Comparison of ENCODE assay signal across 8 mouse cellular contexts in the genomic region with DNA sequence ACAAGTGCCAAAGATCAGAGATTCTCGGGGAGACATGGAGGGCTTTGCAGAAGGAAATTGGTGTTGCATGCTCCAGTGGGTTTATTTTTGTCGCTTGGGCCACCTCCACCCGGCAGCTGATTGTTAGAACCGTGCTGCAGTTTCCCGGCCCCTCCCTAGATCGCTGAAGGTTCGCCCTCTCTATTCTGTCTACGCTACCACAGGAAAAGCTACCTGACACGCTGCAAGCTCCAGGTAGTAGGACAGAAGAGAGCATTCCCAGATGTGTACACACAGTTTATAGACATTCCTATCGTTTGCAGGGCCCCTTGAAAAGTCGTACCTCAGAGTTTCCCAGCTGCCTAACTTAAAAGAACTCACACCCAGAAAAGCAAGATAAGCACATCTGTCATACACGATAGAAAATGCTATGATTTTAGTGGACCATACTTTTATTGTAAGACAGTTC. TPM values are rescaled to one million over a fixed set of nuclear protein-coding genes. Genes with fewer than 3 reads are reported as not detected.
DNase-seq lines count a peak whose midpoint lies in the region; ATAC-seq and TF ChIP-seq lines count a peak whose summit lies in the region.

No protein-coding gene starts in this region.

- DNase-seq in heart, adult 8-10 months (ENCODE audit: low spot score) = no peak
- DNase-seq in MEL-GATA-1-ER (ENCODE audit: extremely low read depth, low read depth) = peak; percentile 82
- DNase-seq in liver, postnatal 0 days = no peak
- no peak for DNase-seq in gastrocnemius, postnatal 14 days
- DNase-seq in gastrocnemius, postnatal 25 days = no peak

- H3K27ac ChIP-seq in heart, embryonic 12.5 days (ENCODE audit: poor library complexity, severe bottlenecking) = peak overlapping the region; percentile 99
- H3K27ac ChIP-seq in forebrain, embryonic 16.5 days (ENCODE audit: low read length) = peak overlapping the region; percentile 92
- H3K27ac ChIP-seq in liver, postnatal 0 days (ENCODE audit: low read depth) = peak overlapping the region; percentile 98
- H3K27ac ChIP-seq in stomach, embryonic 14.5 days (ENCODE audit: low read length) = peak overlapping the region; percentile 97

- TF ChIP-seq CTCF in liver, postnatal 0 days (IDR thresholded peaks at IDR 0.05; ENCODE audit: low read depth) = no peak

- H3K4me2 ChIP-seq in heart, embryonic 12.5 days = peak overlapping the region; percentile 85
- H3K4me2 ChIP-seq in forebrain, embryonic 16.5 days (ENCODE audit: low read length) = peak overlapping the region; percentile 80
- H3K4me2 ChIP-seq in liver, postnatal 0 days (ENCODE audit: low read depth, low read length) = peak overlapping the region; percentile 77
- peak overlapping the region; percentile 68 for H3K4me2 ChIP-seq in stomach, embryonic 14.5 days (replicated peaks; ENCODE audit: low read depth, low read length)

- TF ChIP-seq EP300 in liver, postnatal 0 days (IDR thresholded peaks at IDR 0.05; ENCODE audit: low read depth) = peak; percentile 16; the same call in 1 of the 2 replicates

- H3K9me3 ChIP-seq in heart, embryonic 12.5 days (replicated peaks) = no peaks in the 10 kb centered on the region
- no peaks in the 10 kb centered on the region for H3K9me3 ChIP-seq in forebrain, embryonic 16.5 days (ENCODE audit: control insufficient read depth, low read length)
- no peaks in the 10 kb centered on the region for H3K9me3 ChIP-seq in liver, postnatal 0 days (ENCODE audit: low read length)
- no peaks in the 10 kb centered on the region for H3K9me3 ChIP-seq in stomach, embryonic 14.5 days (ENCODE audit: control insufficient read depth, low read depth, low read length)

- peak overlapping the region; percentile 99 for H3K9ac ChIP-seq in heart, embryonic 12.5 days
- peak overlapping the region; percentile 90 for H3K9ac ChIP-seq in forebrain, embryonic 16.5 days (replicated peaks; ENCODE audit: low read depth, low read length)
- peak overlapping the region; percentile 89 for H3K9ac ChIP-seq in liver, postnatal 0 days (replicated peaks)
- peak overlapping the region; percentile 88 for H3K9ac ChIP-seq in stomach, embryonic 14.5 days (replicated peaks; ENCODE audit: low read depth, low read length)

- under 1% methylated on average over 12 of the region's 12 CpGs for WGBS in heart, embryonic 12.5 days
- WGBS in forebrain, embryonic 16.5 days = 1% methylated on average over 12 of the region's 12 CpGs
- WGBS in liver, postnatal 0 days (ENCODE audit: insufficient replicate concordance) = under 1% methylated on average over 12 of the region's 12 CpGs
- under 1% methylated on average over 12 of the region's 12 CpGs for WGBS in stomach, embryonic 14.5 days

- H3K27me3 ChIP-seq in heart, embryonic 12.5 days (replicated peaks) = no peaks in the 10 kb centered on the region
- H3K27me3 ChIP-seq in forebrain, embryonic 16.5 days (replicated peaks; ENCODE audit: control insufficient read depth, insufficient read depth, low read length) = no peaks in the 10 kb centered on the region
- H3K27me3 ChIP-seq in liver, postnatal 0 days (ENCODE audit: insufficient read depth, low read length) = no peaks in the 10 kb centered on the region
- no peaks in the 10 kb centered on the region for H3K27me3 ChIP-seq in stomach, embryonic 14.5 days (ENCODE audit: control insufficient read depth, insufficient read depth, low read length)

- H3K4me3 ChIP-seq in heart, embryonic 12.5 days = peak overlapping the region; percentile 100
- peak overlapping the region; percentile 76 for H3K4me3 ChIP-seq in forebrain, embryonic 16.5 days (replicated peaks; ENCODE audit: low read length)
- H3K4me3 ChIP-seq in liver, postnatal 0 days (ENCODE audit: low read depth, low read length) = peak overlapping the region; percentile 79
- peak overlapping the region; percentile 93 for H3K4me3 ChIP-seq in stomach, embryonic 14.5 days (ENCODE audit: low read depth, low read length)

- peaks cover 13% of the 10 kb centered on the region for H3K36me3 ChIP-seq in heart, embryonic 12.5 days
- no peaks in the 10 kb centered on the region for H3K36me3 ChIP-seq in forebrain, embryonic 16.5 days (ENCODE audit: control insufficient read depth, insufficient read depth)
- no peaks in the 10 kb centered on the region for H3K36me3 ChIP-seq in liver, postnatal 0 days (replicated peaks; ENCODE audit: insufficient read depth, low read length)
- peaks cover 3% of the 10 kb centered on the region for H3K36me3 ChIP-seq in stomach, embryonic 14.5 days (ENCODE audit: control insufficient read depth, insufficient read depth, low read length)

- H3K4me1 ChIP-seq in heart, embryonic 12.5 days (replicated peaks) = peaks cover 27% of the 10 kb centered on the region
- peaks cover 33% of the 10 kb centered on the region for H3K4me1 ChIP-seq in forebrain, embryonic 16.5 days (replicated peaks; ENCODE audit: control insufficient read depth, insufficient read depth, low read length)
- H3K4me1 ChIP-seq in liver, postnatal 0 days (ENCODE audit: insufficient read depth) = peaks cover 25% of the 10 kb centered on the region
- 0 out of 2 replicates have a peak, but pooled peaks cover 13% of the 10 kb centered on the region for H3K4me1 ChIP-seq in stomach, embryonic 14.5 days (ENCODE audit: control insufficient read depth, insufficient read depth, low read length)

- peak; percentile 44 for ATAC-seq in heart, embryonic 12.5 days (ENCODE audit: insufficient number of reproducible peaks, low FRiP score)
- peak; percentile 14 for ATAC-seq in forebrain, embryonic 16.5 days
- peak; percentile 28 for ATAC-seq in liver, postnatal 0 days
- ATAC-seq in stomach, embryonic 14.5 days (ENCODE audit: insufficient number of reproducible peaks, insufficient read depth, low FRiP score, low read depth) = 0 out of 2 replicates have a peak, but pooled peaks have one; percentile 8

- intact Hi-C loops in gastrocnemius, postnatal 14 days (cut with DNase I; ENCODE audit: low total_unique reads) = no loop called here

RNA-seq across cellular contexts. Expression of gene Capza1, which starts 1.1 kb away (rescaled TPM):
- 187 and 188 TPM in 2 replicates for polyA plus RNA-seq in heart, embryonic 12.5 days (2016; fragmentation: Nextera tagmentation; extraction: Ambion mirVana)
- 10 to 100 TPM; 24.7 to 32.7 (median 29.6) TPM for total RNA-seq in heart, adult 8-10 months (2022)
- polyA plus RNA-seq in forebrain, embryonic 16.5 days (2015; fragmentation: Nextera tagmentation; extraction: Ambion mirVana) = 169 and 183 TPM in 2 replicates
- polyA plus RNA-seq in liver, postnatal 0 days (2015; fragmentation: Nextera tagmentation; extraction: Ambion mirVana) = 44.1 and 50.9 TPM in 2 replicates
- polyA plus RNA-seq in stomach, embryonic 14.5 days (2014; fragmentation: Nextera tagmentation; extraction: Ambion mirVana) = 196 and 202 TPM in 2 replicates
- 10 to 100 TPM; 30.8 to 33.5 TPM for total RNA-seq in gastrocnemius, postnatal 14 days (2021)
- 10 to 100 TPM; 27.9 to 28.1 TPM for total RNA-seq in gastrocnemius, postnatal 25 days (2021)

RNA-seq across cellular contexts. Expression of gene St7l, which starts 1.6 kb away (rescaled TPM):
- polyA plus RNA-seq in heart, embryonic 12.5 days (2016; fragmentation: Nextera tagmentation; extraction: Ambion mirVana) = 26.0 and 30.9 TPM in 2 replicates
- total RNA-seq in heart, adult 8-10 months (2022) = 10 to 100 TPM; 16.8 to 20.1 (median 17.3) TPM
- 37.4 and 42.8 TPM in 2 replicates for polyA plus RNA-seq in forebrain, embryonic 16.5 days (2015; fragmentation: Nextera tagmentation; extraction: Ambion mirVana)
- polyA plus RNA-seq in liver, postnatal 0 days (2015; fragmentation: Nextera tagmentation; extraction: Ambion mirVana) = 15.8 and 16.4 TPM in 2 replicates
- 34.5 and 50.6 TPM in 2 replicates for polyA plus RNA-seq in stomach, embryonic 14.5 days (2014; fragmentation: Nextera tagmentation; extraction: Ambion mirVana)
- 10 to 100 TPM; 14.0 to 17.3 TPM for total RNA-seq in gastrocnemius, postnatal 14 days (2021)
- 10 to 100 TPM; 20.7 to 21.2 TPM for total RNA-seq in gastrocnemius, postnatal 25 days (2021)

RNA-seq across cellular contexts. Expression of gene Mov10, which starts 47.0 kb away (rescaled TPM):
- polyA plus RNA-seq in heart, embryonic 12.5 days (2016; fragmentation: Nextera tagmentation; extraction: Ambion mirVana) = 43.4 and 45.0 TPM in 2 replicates
- total RNA-seq in heart, adult 8-10 months (2022) = 10 to 100 TPM in 1 of 4 experiments, 1 to 10 TPM in 3; 3.6 to 10.0 (median 6.6) TPM
- 7.5 and 8.7 TPM in 2 replicates for polyA plus RNA-seq in forebrain, embryonic 16.5 days (2015; fragmentation: Nextera tagmentation; extraction: Ambion mirVana)
- polyA plus RNA-seq in liver, postnatal 0 days (2015; fragmentation: Nextera tagmentation; extraction: Ambion mirVana) = 36.1 and 37.3 TPM in 2 replicates
- 68.6 and 74.7 TPM in 2 replicates for polyA plus RNA-seq in stomach, embryonic 14.5 days (2014; fragmentation: Nextera tagmentation; extraction: Ambion mirVana)
- 1 to 10 TPM; 3.0 to 4.8 TPM for total RNA-seq in gastrocnemius, postnatal 14 days (2021)
- 1 to 10 TPM; 1.4 to 1.7 TPM for total RNA-seq in gastrocnemius, postnatal 25 days (2021)
